Mouse (Mus musculus) heart, postnatal 0 days (tissue): ENCODE results near the gene Sufu.

ENCODE experiments used
- CTCF ChIP-seq: IDR thresholded peaks from 2 replicates; pipeline ENCODE4 v1.5.1; 2016; ENCODE audit warnings: antibody characterized with exemption, control low read depth, low read depth
- EP300 ChIP-seq: IDR thresholded peaks from 2 replicates; pipeline ENCODE4 v1.6.1; 2016; ENCODE audit warnings: antibody characterized with exemption, low read depth

DNA sequence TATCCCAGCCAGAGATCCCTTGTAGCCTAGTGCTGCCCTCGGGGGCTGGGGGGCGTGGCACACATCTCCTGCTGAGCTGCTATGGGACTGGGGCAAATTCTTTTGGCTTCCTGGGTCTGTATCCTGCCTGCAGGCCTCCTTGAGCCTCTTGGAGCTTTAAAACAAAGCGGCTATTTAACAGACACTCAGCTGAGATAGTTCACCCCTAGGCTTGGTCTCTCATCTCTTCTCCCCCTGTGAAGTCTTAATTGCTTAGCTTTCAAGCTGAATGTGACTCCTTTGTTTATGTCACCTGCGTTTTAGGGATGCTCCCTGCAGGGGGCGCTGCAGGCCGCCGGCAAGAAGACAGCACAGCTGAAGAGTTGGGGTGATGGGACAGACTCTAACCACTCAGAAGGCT is 38.8 kb downstream of the Sufu start:
- TF ChIP-seq CTCF (peak; percentile 39; the same call in 1 of the 2 replicates), EP300 (no peak)
